Mouse (Mus musculus): Measurements from ENCODE around the gene Pdlim4. TPM values are rescaled to one million over a fixed set of nuclear protein-coding genes. Genes with fewer than 3 reads are reported as not detected.

Pdlim4 gene
- polyA plus RNA-seq, 1 experiment from 2014 or later: 21.4 TPM

DNA sequence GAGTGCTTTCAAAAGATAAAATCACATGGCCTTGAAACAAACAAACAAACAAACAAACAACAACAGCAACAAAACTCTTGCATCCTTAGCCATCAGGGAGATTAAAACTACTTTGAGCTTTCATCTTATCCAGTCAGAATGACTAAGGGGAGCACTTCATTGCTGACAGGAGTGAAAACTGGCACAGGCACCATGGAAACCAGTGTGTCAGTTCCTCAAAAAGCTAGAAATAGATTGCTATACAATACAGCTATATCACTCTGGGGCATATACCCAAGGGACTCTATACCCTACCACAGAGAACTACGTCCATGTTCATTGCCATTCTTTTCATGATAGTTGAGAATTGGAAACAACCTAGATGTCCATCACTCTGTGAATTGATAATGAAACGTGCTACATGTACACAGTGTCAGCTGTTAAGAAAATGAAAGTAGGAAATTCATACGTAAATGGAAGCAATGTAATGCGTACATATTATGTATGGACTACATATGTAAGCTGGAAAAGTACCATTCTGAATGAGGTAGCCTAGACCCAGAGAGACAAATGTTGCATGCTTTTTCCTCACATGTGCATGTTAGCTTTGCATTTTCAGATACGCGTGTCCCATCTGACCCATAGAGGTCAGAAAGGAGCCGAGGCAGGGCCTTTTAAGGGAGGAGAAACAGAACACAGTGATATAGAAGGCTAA is 19.6 kb upstream of the Pdlim4 start:
- no peaks in the 10 kb centered on the region for H3K27me3 ChIP-seq (ENCODE audit: control insufficient read depth, insufficient read depth, low read length)
- no peak overlapping the region for H3K4me2 ChIP-seq (ENCODE audit: low read length)
- no peaks in the 10 kb centered on the region for H3K36me3 ChIP-seq (ENCODE audit: control insufficient read depth, insufficient read depth, low read length)
- no peak overlapping the region for H3K27ac ChIP-seq (replicated peaks; ENCODE audit: low read depth, low read length)
- ATAC-seq (ENCODE audit: low FRiP score, low TSS enrichment) (no peak), DNase-seq (no peak)
- no peak overlapping the region for H3K4me3 ChIP-seq (replicated peaks; ENCODE audit: low read depth, low read length)
- 81% methylated on average over 7 of the region's 7 CpGs for WGBS
- no peaks in the 10 kb centered on the region for H3K4me1 ChIP-seq (ENCODE audit: control insufficient read depth, insufficient read depth, low read length)
- H3K9me3 ChIP-seq (ENCODE audit: control insufficient read depth, low read length): no peaks in the 10 kb centered on the region
- no peak overlapping the region for H3K9ac ChIP-seq (replicated peaks; ENCODE audit: low read length)

DNA sequence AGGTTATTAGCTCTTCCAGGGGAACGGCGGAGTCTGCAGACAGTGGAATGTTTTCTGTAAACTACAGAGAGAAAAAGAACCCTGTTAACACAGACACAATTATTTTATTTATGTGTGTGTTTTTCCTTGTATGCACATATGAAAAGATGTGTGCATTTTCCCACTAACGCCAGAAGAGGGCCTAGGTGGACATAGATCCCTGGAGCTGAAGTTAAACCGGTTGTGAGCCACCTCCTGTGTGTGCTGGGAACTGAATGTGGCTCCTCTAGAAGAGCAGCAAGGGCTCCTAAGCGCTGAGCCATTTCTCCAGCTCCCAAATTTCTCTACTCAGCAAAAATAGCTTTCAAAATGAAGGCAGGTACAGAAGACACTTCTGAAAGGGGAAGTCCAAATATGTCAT is 17.0 kb upstream of the Pdlim4 start:
- ATAC-seq (ENCODE audit: low FRiP score, low TSS enrichment) (no peak), DNase-seq (no peak)
- Histone ChIP-seq H3K4me3 (replicated peaks; ENCODE audit: low read depth, low read length) (no peak overlapping the region), H3K9me3 (ENCODE audit: control insufficient read depth, low read length) (no peaks in the 10 kb centered on the region), H3K27ac (replicated peaks; ENCODE audit: low read depth, low read length) (no peak overlapping the region), H3K9ac (replicated peaks; ENCODE audit: low read length) (no peak overlapping the region), H3K4me2 (ENCODE audit: low read length) (no peak overlapping the region), H3K27me3 (ENCODE audit: control insufficient read depth, insufficient read depth, low read length) (no peaks in the 10 kb centered on the region), H3K4me1 (ENCODE audit: control insufficient read depth, insufficient read depth, low read length) (no peaks in the 10 kb centered on the region), H3K36me3 (ENCODE audit: control insufficient read depth, insufficient read depth, low read length) (no peaks in the 10 kb centered on the region)
- 64% methylated on average over 5 of the region's 5 CpGs for WGBS

DNA sequence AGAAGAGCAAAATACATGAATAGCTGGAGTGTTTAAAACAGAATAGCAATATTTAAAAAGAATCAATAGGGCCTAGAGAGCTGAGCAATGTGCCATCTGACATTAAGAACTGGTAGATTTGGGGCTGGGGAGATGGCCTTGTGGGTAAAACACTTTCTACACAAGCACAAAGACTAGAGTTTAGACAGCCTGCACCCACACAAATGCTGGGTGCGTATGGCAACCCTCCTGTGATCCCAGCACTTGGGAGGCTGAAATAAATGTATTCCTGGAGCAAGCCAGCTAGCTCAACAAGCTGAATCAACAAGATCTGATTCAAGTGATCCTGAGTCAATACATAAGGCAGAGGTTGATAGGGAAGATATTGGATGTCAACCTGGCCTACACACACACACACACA is 16.2 kb upstream of the Pdlim4 start:
- Histone ChIP-seq H3K4me2 (ENCODE audit: low read length) (no peak overlapping the region), H3K36me3 (ENCODE audit: control insufficient read depth, insufficient read depth, low read length) (no peaks in the 10 kb centered on the region), H3K9ac (replicated peaks; ENCODE audit: low read length) (no peak overlapping the region), H3K27me3 (ENCODE audit: control insufficient read depth, insufficient read depth, low read length) (no peaks in the 10 kb centered on the region), H3K9me3 (ENCODE audit: control insufficient read depth, low read length) (no peaks in the 10 kb centered on the region), H3K4me3 (replicated peaks; ENCODE audit: low read depth, low read length) (no peak overlapping the region), H3K4me1 (ENCODE audit: control insufficient read depth, insufficient read depth, low read length) (no peaks in the 10 kb centered on the region), H3K27ac (replicated peaks; ENCODE audit: low read depth, low read length) (no peak overlapping the region)
- DNase-seq (no peak), ATAC-seq (ENCODE audit: low FRiP score, low TSS enrichment) (no peak)
- 86% methylated on average over 1 of the region's 1 CpGs for WGBS

DNA sequence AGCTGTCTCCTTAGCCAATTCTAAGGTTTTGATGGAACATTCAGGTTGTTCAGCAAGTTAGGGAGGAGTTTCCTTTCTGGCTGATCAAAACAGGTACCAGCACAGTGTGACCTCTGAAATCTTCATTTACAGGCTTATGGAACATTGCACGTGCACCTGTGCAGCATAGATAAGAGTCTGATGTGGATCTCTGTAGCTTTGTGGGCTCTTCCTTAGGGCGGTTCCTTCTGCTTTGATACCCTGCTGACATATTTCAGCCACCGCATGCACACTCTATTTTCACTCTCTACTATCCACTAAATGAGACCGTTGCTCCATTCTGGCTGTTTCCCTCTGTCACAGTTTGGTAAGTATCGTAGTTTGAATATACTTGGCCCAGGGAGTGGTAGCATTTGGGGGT is 13.9 kb upstream of the Pdlim4 start:
- H3K4me1 ChIP-seq (ENCODE audit: control insufficient read depth, insufficient read depth, low read length): no peaks in the 10 kb centered on the region
- H3K4me2 ChIP-seq (ENCODE audit: low read length): no peak overlapping the region
- H3K27ac ChIP-seq (replicated peaks; ENCODE audit: low read depth, low read length): no peak overlapping the region
- H3K27me3 ChIP-seq (ENCODE audit: control insufficient read depth, insufficient read depth, low read length): no peaks in the 10 kb centered on the region
- 91% methylated on average over 5 of the region's 5 CpGs for WGBS
- no peak overlapping the region for H3K9ac ChIP-seq (replicated peaks; ENCODE audit: low read length)
- no peaks in the 10 kb centered on the region for H3K36me3 ChIP-seq (ENCODE audit: control insufficient read depth, insufficient read depth, low read length)
- DNase-seq: no peak
- H3K4me3 ChIP-seq (replicated peaks; ENCODE audit: low read depth, low read length): no peak overlapping the region
- no peak for ATAC-seq (ENCODE audit: low FRiP score, low TSS enrichment)
- H3K9me3 ChIP-seq (ENCODE audit: control insufficient read depth, low read length): no peaks in the 10 kb centered on the region

DNA sequence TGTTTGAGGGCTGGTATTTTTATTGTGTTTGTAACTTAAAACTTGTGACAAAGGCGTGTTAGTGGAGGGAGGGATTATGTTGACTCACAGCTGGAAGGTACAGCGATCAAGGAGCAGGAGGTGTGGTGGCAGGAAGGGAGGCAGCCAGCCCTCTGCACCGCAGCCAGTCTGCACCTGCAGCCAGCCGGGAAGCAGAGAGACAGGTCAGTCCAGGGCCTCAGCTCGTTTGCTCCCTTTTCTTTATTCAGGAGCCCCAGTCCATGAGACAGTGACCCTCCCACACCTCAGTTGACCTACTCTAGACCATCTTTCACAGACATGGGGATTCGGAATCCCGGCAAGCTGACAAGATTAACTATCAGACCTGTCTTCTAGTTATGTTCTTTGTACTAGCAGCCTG is 11.6 kb upstream of the Pdlim4 start:
- Histone ChIP-seq H3K9ac (replicated peaks; ENCODE audit: low read length) (no peak overlapping the region), H3K27ac (replicated peaks; ENCODE audit: low read depth, low read length) (no peak overlapping the region), H3K36me3 (ENCODE audit: control insufficient read depth, insufficient read depth, low read length) (no peaks in the 10 kb centered on the region), H3K9me3 (ENCODE audit: control insufficient read depth, low read length) (no peaks in the 10 kb centered on the region), H3K4me1 (ENCODE audit: control insufficient read depth, insufficient read depth, low read length) (no peaks in the 10 kb centered on the region), H3K4me2 (ENCODE audit: low read length) (no peak overlapping the region), H3K27me3 (ENCODE audit: control insufficient read depth, insufficient read depth, low read length) (no peaks in the 10 kb centered on the region), H3K4me3 (replicated peaks; ENCODE audit: low read depth, low read length) (no peak overlapping the region)
- ATAC-seq (ENCODE audit: low FRiP score, low TSS enrichment): no peak
- DNase-seq: no peak
- 43% methylated on average over 7 of the region's 7 CpGs for WGBS

DNA sequence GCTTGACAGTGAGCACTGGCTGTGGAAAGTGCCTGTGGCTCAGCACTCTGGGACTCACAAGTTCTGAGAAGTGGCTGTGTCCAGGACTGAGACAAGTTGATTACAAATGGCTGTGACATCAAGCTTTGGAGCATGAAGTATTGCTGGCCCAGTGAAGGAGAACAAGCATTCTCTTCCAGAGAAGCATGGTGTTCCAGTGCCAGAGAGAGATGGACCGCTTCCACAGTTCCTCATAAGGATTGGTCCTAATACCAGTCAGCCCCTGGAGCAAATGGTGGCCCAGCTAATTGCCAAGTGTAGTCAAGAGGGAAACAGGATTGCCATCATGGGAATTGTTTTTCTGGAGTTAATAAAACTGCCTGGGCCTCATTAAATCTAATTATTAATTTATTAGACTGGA is 7.3 kb upstream of the Pdlim4 start:
- Histone ChIP-seq H3K4me2 (ENCODE audit: low read length) (no peak overlapping the region), H3K9ac (replicated peaks; ENCODE audit: low read length) (no peak overlapping the region), H3K9me3 (ENCODE audit: control insufficient read depth, low read length) (no peaks in the 10 kb centered on the region), H3K4me3 (replicated peaks; ENCODE audit: low read depth, low read length) (no peak overlapping the region), H3K27me3 (ENCODE audit: control insufficient read depth, insufficient read depth, low read length) (no peaks in the 10 kb centered on the region), H3K36me3 (ENCODE audit: control insufficient read depth, insufficient read depth, low read length) (no peaks in the 10 kb centered on the region), H3K27ac (replicated peaks; ENCODE audit: low read depth, low read length) (no peak overlapping the region), H3K4me1 (ENCODE audit: control insufficient read depth, insufficient read depth, low read length) (no peaks in the 10 kb centered on the region)
- 82% methylated on average over 1 of the region's 1 CpGs for WGBS
- ATAC-seq (ENCODE audit: low FRiP score, low TSS enrichment) (no peak), DNase-seq (no peak)

DNA sequence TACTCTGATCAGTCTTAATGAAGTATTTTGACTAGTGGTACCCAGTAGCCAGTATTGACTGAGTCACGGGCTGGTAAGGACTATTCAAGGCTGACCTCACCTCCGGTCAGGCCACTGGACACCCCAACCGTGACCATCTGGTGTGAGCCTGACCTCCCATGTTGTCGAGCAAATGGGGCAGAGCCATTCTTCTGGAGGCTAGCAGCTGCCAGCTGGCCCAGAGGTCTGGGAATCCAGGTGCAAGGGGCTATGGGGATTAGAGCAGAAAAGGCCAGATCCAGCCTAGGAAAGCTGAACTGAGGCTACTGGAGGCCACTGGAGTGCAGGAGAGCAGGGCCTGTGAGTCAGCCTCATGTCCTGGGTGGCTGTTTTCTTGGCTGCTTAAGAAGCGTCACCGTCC is 6.5 kb upstream of the Pdlim4 start:
- H3K9me3 ChIP-seq (ENCODE audit: control insufficient read depth, low read length): no peaks in the 10 kb centered on the region
- 68% methylated on average over 6 of the region's 6 CpGs for WGBS

DNA sequence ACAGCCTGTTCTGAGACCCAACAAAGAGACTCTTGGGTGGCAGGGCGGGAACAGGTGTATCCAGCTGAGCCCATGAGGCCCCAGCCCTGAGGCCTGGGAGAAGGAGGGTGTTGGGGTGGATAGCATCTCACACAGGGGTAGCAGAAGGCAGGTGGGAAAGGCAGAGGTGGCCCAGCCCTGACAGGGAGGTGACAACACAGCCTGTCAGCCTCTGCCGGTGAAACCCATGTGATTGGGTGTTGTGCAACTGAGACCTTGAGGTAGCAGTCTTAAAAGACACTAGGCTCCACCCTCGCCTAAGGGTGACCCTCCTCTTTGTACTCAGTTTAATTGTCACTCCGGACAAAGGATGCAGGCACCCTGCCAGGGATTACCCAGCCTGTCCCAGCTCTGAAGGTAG is 4.5 kb upstream of the Pdlim4 start:
- Histone ChIP-seq H3K9ac (replicated peaks; ENCODE audit: low read length) (no peak overlapping the region), H3K4me1 (ENCODE audit: control insufficient read depth, insufficient read depth, low read length) (peaks cover 5% of the 10 kb centered on the region; the same call in 1 of the 2 replicates), H3K4me3 (replicated peaks; ENCODE audit: low read depth, low read length) (no peak overlapping the region), H3K4me2 (ENCODE audit: low read length) (no peak overlapping the region), H3K27ac (replicated peaks; ENCODE audit: low read depth, low read length) (no peak overlapping the region), H3K27me3 (ENCODE audit: control insufficient read depth, insufficient read depth, low read length) (peaks cover 2% of the 10 kb centered on the region; the same call in 1 of the 2 replicates), H3K36me3 (ENCODE audit: control insufficient read depth, insufficient read depth, low read length) (no peaks in the 10 kb centered on the region), H3K9me3 (ENCODE audit: control insufficient read depth, low read length) (no peaks in the 10 kb centered on the region)
- ATAC-seq (ENCODE audit: low FRiP score, low TSS enrichment) (no peak), DNase-seq (no peak)
- WGBS: 35% methylated on average over 4 of the region's 4 CpGs

More for the DNA sequence above, 6.5 kb upstream of the Pdlim4 start:
- H3K36me3 ChIP-seq (ENCODE audit: control insufficient read depth, insufficient read depth, low read length): no peaks in the 10 kb centered on the region
- no peak overlapping the region for H3K4me2 ChIP-seq (ENCODE audit: low read length)
- no peak overlapping the region for H3K27ac ChIP-seq (replicated peaks; ENCODE audit: low read depth, low read length)
- ATAC-seq (ENCODE audit: low FRiP score, low TSS enrichment): no peak
- H3K4me1 ChIP-seq (ENCODE audit: control insufficient read depth, insufficient read depth, low read length): no peaks in the 10 kb centered on the region
- DNase-seq: no peak
- H3K4me3 ChIP-seq (replicated peaks; ENCODE audit: low read depth, low read length): no peak overlapping the region
- no peaks in the 10 kb centered on the region for H3K27me3 ChIP-seq (ENCODE audit: control insufficient read depth, insufficient read depth, low read length)
- H3K9ac ChIP-seq (replicated peaks; ENCODE audit: low read length): no peak overlapping the region

DNA sequence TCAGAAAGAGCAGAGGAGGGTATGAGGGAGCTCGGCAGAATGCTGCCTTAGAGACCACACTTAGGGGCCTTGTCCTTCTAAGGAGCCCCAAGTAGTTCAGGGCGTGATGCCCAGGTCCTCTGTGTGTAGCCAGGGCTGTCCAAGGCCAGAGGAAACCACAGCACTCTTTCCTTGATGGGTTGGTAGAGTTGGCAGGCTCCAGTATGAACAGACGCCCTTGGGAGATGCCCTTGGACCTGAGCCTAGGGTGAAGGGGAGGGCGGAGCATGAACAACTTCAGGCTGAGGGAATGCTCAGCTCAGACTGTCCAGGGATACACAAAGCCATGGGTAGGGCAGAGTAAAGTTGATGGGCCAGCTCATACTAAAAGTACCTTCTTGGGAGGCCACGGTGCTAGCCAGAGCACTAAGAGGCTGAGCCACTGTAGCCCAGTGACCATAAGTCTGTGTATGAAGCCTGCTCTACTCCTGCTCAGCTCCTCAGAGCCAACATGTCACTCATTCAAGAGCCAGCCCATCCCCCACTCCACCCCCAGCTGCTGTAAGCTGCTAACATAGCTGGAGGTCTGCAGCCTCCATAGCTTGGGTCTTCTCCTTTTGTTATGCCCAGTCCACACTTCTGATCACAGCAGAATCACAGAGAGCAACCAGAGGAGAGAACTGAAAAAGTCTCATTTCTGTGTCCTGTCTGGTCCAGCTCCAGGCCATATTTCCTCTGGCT is 3.1 kb upstream of the Pdlim4 start:
- ATAC-seq (ENCODE audit: low FRiP score, low TSS enrichment): no peak
- H3K9me3 ChIP-seq (ENCODE audit: control insufficient read depth, low read length): no peaks in the 10 kb centered on the region
- no peak for DNase-seq

More for the DNA sequence above, 3.1 kb upstream of the Pdlim4 start:
- peaks cover 8% of the 10 kb centered on the region; the same call in 1 of the 2 replicates for H3K27me3 ChIP-seq (ENCODE audit: control insufficient read depth, insufficient read depth, low read length)
- 89% methylated on average over 5 of the region's 5 CpGs for WGBS
- H3K36me3 ChIP-seq (ENCODE audit: control insufficient read depth, insufficient read depth, low read length): no peaks in the 10 kb centered on the region
- no peak overlapping the region for H3K4me3 ChIP-seq (replicated peaks; ENCODE audit: low read depth, low read length)
- no peak overlapping the region for H3K9ac ChIP-seq (replicated peaks; ENCODE audit: low read length)
- H3K4me1 ChIP-seq (ENCODE audit: control insufficient read depth, insufficient read depth, low read length): peaks cover 14% of the 10 kb centered on the region; the same call in 1 of the 2 replicates
- H3K4me2 ChIP-seq (ENCODE audit: low read length): no peak overlapping the region
- H3K27ac ChIP-seq (replicated peaks; ENCODE audit: low read depth, low read length): no peak overlapping the region

All from midbrain, embryonic 14.5 days (tissue).